Mouse (Mus musculus) kidney, embryonic 15.5 days (tissue): ENCODE measurements around the gene Mtg1. TPM values are rescaled to one million over a fixed set of nuclear protein-coding genes. Genes with fewer than 3 reads are reported as not detected.
"Not testable (repeated sequence)": the region's sequence is repeated elsewhere in the genome, so short reads cannot be mapped to it uniquely, and the experiment has no call there.

Experiments
- ATAC-seq: fragments of 200-750 bp; cut with Nextera tagmentation; replicated peaks from 2 replicates; pipeline ENCODE4 v1.8.0; 2017; ENCODE audit warnings: moderate TSS enrichment; ENCODE audit not compliant: low FRiP score
- H3K27ac ChIP-seq: fragments of 300-500 bp; sonication (generic); 2 replicates; pipeline ENCODE4 v1.5.1; 2015; ENCODE audit warnings: mild to moderate bottlenecking, inconsistent platforms
- H3K27me3 ChIP-seq: fragments of 300-500 bp; sonication (generic); 2 replicates; pipeline ENCODE4 v1.6.1; 2015; ENCODE audit warnings: inconsistent platforms
- H3K36me3 ChIP-seq: fragments of 300-500 bp; sonication (generic); 2 replicates; pipeline ENCODE4 v1.6.1; 2015; ENCODE audit warnings: inconsistent platforms
- H3K4me1 ChIP-seq: fragments of 300-500 bp; sonication (generic); 2 replicates; pipeline ENCODE4 v1.6.1; 2015; ENCODE audit warnings: inconsistent platforms
- H3K4me2 ChIP-seq: fragments of 300-500 bp; sonication (generic); 2 replicates; pipeline ENCODE4 v1.6.1; 2015; ENCODE audit warnings: moderate library complexity, mild to moderate bottlenecking, inconsistent platforms
- H3K4me3 ChIP-seq: fragments of 300-500 bp; sonication (generic); replicated peaks from 2 replicates; pipeline ENCODE4 v1.5.1; 2015; ENCODE audit warnings: mild to moderate bottlenecking, inconsistent platforms
- H3K9ac ChIP-seq: fragments of 300-500 bp; sonication (generic); 2 replicates; pipeline ENCODE4 v1.6.1; 2015; ENCODE audit warnings: mild to moderate bottlenecking, inconsistent platforms
- H3K9me3 ChIP-seq: fragments of 300-500 bp; sonication (generic); replicated peaks from 2 replicates; pipeline ENCODE4 v1.6.1; 2016; ENCODE audit warnings: inconsistent platforms
- WGBS: fragments of 180-500 bp; shearing (Covaris S2); methylation state at CpG from one replicate; pipeline ENCODE4 v1.1.7; 2015; ENCODE audit warnings: mixed read lengths; 5-methylcytosine and 5-hydroxymethylcytosine counted together
- polyA plus RNA-seq: library from polyadenylated mRNA; unstranded; fragments of >200 nt; fragmentation: Nextera tagmentation; extraction: Ambion mirVana; gene quantifications from 2 replicates; pipeline ENCODE4 v1.2.1, GENCODE M21; 2015

The Mtg1 gene
- polyA plus RNA-seq, 1 experiment from 2014 or later = 26.3 TPM

GRCm38 (mm10) chr7:140115583-140116328, 21.6 kb upstream of the Mtg1 start, which contains the start of gene Paox:
Gene Paox, plus strand, starts transcription at chr7:140115799.
- Histone ChIP-seq H3K4me1 (0 out of 2 replicates have a peak, but pooled peaks cover 4% of the 10 kb centered on the region), H3K27ac (peak within 1 kb of the TSS; percentile 92), H3K27me3 (no peaks in the 10 kb centered on the region), H3K9ac (peak within 1 kb of the TSS; percentile 77), H3K36me3 (peaks cover 25% of the 10 kb centered on the region), H3K9me3 (no peaks in the 10 kb centered on the region), H3K4me2 (peak within 1 kb of the TSS; percentile 85), H3K4me3 (peak within 1 kb of the TSS; percentile 73)
- peak; percentile 89 for ATAC-seq
- WGBS = under 1% methylated on average over 23 of the region's 23 CpGs

GRCm38 (mm10) chr7:140116329-140117054, 20.9 kb upstream of the Mtg1 start, which contains the start of gene Echs1:
Gene Echs1, minus strand, starts transcription at chr7:140116476.
- peak; percentile 96 for ATAC-seq
- Histone ChIP-seq H3K4me2 (peak within 1 kb of the TSS; percentile 85), H3K36me3 (peaks cover 18% of the 10 kb centered on the region), H3K9me3 (no peaks in the 10 kb centered on the region), H3K4me3 (peak within 1 kb of the TSS; percentile 73), H3K27me3 (no peaks in the 10 kb centered on the region), H3K9ac (peak within 1 kb of the TSS; percentile 77), H3K4me1 (0 out of 2 replicates have a peak, but pooled peaks cover 4% of the 10 kb centered on the region), H3K27ac (peak within 1 kb of the TSS; percentile 92)
- 3% methylated on average over 28 of the region's 28 CpGs for WGBS

- no peak overlapping the region for H3K4me2 ChIP-seq
- peaks cover 4% of the 10 kb centered on the region; the same call in 1 of the 2 replicates for H3K4me1 ChIP-seq
- H3K4me3 ChIP-seq = no peak overlapping the region
- 94% methylated on average over 2 of the region's 2 CpGs for WGBS
- H3K27me3 ChIP-seq = no peaks in the 10 kb centered on the region
- no peak overlapping the region for H3K9ac ChIP-seq
- no peak for ATAC-seq
- no peaks in the 10 kb centered on the region for H3K36me3 ChIP-seq
- H3K27ac ChIP-seq = no peak overlapping the region
- no peaks in the 10 kb centered on the region for H3K9me3 ChIP-seq
Measured at GRCm38 (mm10) chr7:140120484-140120883, 16.9 kb upstream of the Mtg1 start.

GRCm38 (mm10) chr7:140121338-140121910, 15.9 kb upstream of the Mtg1 start:
- ATAC-seq = no peak
- H3K4me3 ChIP-seq = no peak overlapping the region
- no peaks in the 10 kb centered on the region for H3K27me3 ChIP-seq
- no peaks in the 10 kb centered on the region for H3K36me3 ChIP-seq
- H3K4me2 ChIP-seq = no peak overlapping the region
- H3K9me3 ChIP-seq = no peaks in the 10 kb centered on the region
- WGBS = 79% methylated on average over 13 of the region's 13 CpGs
- peaks cover 9% of the 10 kb centered on the region for H3K4me1 ChIP-seq
- no peak overlapping the region for H3K27ac ChIP-seq
- H3K9ac ChIP-seq = no peak overlapping the region

- Histone ChIP-seq H3K4me2 (no peak overlapping the region), H3K9ac (no peak overlapping the region), H3K27ac (no peak overlapping the region), H3K4me1 (peaks cover 16% of the 10 kb centered on the region), H3K9me3 (no peaks in the 10 kb centered on the region), H3K4me3 (no peak overlapping the region), H3K36me3 (no peaks in the 10 kb centered on the region), H3K27me3 (no peaks in the 10 kb centered on the region)
- 38% methylated on average over 4 of the region's 4 CpGs for WGBS
- no peak for ATAC-seq
Measured at GRCm38 (mm10) chr7:140122765-140123164, 14.6 kb upstream of the Mtg1 start.

GRCm38 (mm10) chr7:140124382-140124781, 13.0 kb upstream of the Mtg1 start:
- ATAC-seq = no peak
- 92% methylated on average over 1 of the region's 1 CpGs for WGBS
- peaks cover 3% of the 10 kb centered on the region for H3K36me3 ChIP-seq

GRCm38 (mm10) chr7:140125278-140126021, 11.9 kb upstream of the Mtg1 start:
- no peaks in the 10 kb centered on the region for H3K27me3 ChIP-seq
- WGBS = 2% methylated on average over 40 of the region's 40 CpGs
- H3K36me3 ChIP-seq = peaks cover 14% of the 10 kb centered on the region
- H3K9ac ChIP-seq = peak overlapping the region; percentile 87
- peak overlapping the region; percentile 72 for H3K27ac ChIP-seq
- ATAC-seq = peak; percentile 99
- peak overlapping the region; percentile 74 for H3K4me2 ChIP-seq
- H3K9me3 ChIP-seq = no peaks in the 10 kb centered on the region
- H3K4me3 ChIP-seq = peak overlapping the region; percentile 80
- H3K4me1 ChIP-seq = peaks cover 16% of the 10 kb centered on the region

More at GRCm38 (mm10) chr7:140124382-140124781, 13.0 kb upstream of the Mtg1 start:
- Histone ChIP-seq H3K9me3 (no peaks in the 10 kb centered on the region), H3K9ac (no peak overlapping the region), H3K27ac (no peak overlapping the region), H3K4me2 (no peak overlapping the region), H3K4me1 (peaks cover 16% of the 10 kb centered on the region), H3K27me3 (no peaks in the 10 kb centered on the region), H3K4me3 (no peak overlapping the region)

GRCm38 (mm10) chr7:140126022-140126350, 11.4 kb upstream of the Mtg1 start:
- WGBS = 6% methylated on average over 5 of the region's 5 CpGs
- Histone ChIP-seq H3K4me3 (peak overlapping the region; percentile 80), H3K9me3 (no peaks in the 10 kb centered on the region), H3K4me1 (peaks cover 16% of the 10 kb centered on the region), H3K36me3 (peaks cover 19% of the 10 kb centered on the region), H3K27ac (peak overlapping the region; percentile 72), H3K27me3 (no peaks in the 10 kb centered on the region), H3K9ac (peak overlapping the region; percentile 87), H3K4me2 (peak overlapping the region; percentile 74)
- ATAC-seq = no peak; the same call in none of the 2 replicates

GRCm38 (mm10) chr7:140126934-140127333, 10.4 kb upstream of the Mtg1 start:
- H3K4me3 ChIP-seq = no peak overlapping the region
- H3K4me1 ChIP-seq = peaks cover 16% of the 10 kb centered on the region
- ATAC-seq = no peak
- no peaks in the 10 kb centered on the region for H3K9me3 ChIP-seq
- 79% methylated on average over 3 of the region's 3 CpGs for WGBS
- peak overlapping the region; percentile 7; the same call in 1 of the 2 replicates for H3K4me2 ChIP-seq
- no peaks in the 10 kb centered on the region for H3K27me3 ChIP-seq
- H3K9ac ChIP-seq = peak overlapping the region; percentile 21; the same call in 1 of the 2 replicates
- H3K27ac ChIP-seq = no peak overlapping the region
- H3K36me3 ChIP-seq = peaks cover 27% of the 10 kb centered on the region

- Histone ChIP-seq H3K36me3 (peaks cover 32% of the 10 kb centered on the region), H3K4me3 (no peak overlapping the region), H3K27me3 (no peaks in the 10 kb centered on the region), H3K4me2 (no peak overlapping the region), H3K27ac (no peak overlapping the region), H3K9ac (no peak overlapping the region), H3K4me1 (peaks cover 16% of the 10 kb centered on the region), H3K9me3 (no peaks in the 10 kb centered on the region)
- no peak for ATAC-seq
- 87% methylated on average over 2 of the region's 2 CpGs for WGBS
Measured at GRCm38 (mm10) chr7:140127911-140128310, 9.5 kb upstream of the Mtg1 start.

GRCm38 (mm10) chr7:140132184-140132583, 5.2 kb upstream of the Mtg1 start:
- not testable (repeated sequence) for H3K4me2 ChIP-seq, ATAC-seq, H3K9me3 ChIP-seq, H3K4me3 ChIP-seq, H3K4me1 ChIP-seq, H3K27ac ChIP-seq, H3K27me3 ChIP-seq, H3K9ac ChIP-seq
- 92% methylated on average over 7 of the region's 7 CpGs for WGBS
- peaks cover 45% of the 10 kb centered on the region for H3K36me3 ChIP-seq
